Mouse (Mus musculus) gastrocnemius, postnatal 10 days (tissue): ENCODE measurements around the gene Zfp652. TPM values are rescaled to one million over a fixed set of nuclear protein-coding genes. Genes with fewer than 3 reads are reported as not detected.

Source experiments
- DNase-seq: peaks from one replicate; pipeline ENCODE4 v3.0.0; 2021; ENCODE audit warnings: mixed read lengths
- total RNA-seq, 2 experiments: library from RNA; stranded (reverse); gene quantifications; 2 replicates each; pipeline ENCODE4 v1.2.3; 2021

Gene Zfp652
- total RNA-seq, 2 experiments from 2014 or later, result 51.1 to 54.5 TPM

DNA sequence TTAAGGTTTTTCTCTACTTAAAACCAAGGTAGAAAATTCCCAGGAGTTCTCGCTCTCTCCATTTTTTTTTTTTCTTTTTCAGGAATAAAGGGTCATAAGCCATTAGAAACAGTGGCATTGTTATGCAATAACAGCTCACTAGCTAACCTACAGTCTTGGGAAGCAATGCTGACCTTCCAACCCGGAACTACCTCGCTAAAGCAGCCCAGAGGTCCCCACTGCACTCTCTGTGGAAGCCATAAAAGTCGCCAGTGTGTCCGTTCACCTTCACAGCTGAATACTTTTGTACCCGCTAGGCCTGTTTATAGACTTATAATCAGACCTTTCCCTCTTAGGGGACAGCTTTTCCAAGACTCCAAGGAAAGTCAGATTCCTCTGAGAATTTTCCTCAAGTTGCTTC, 55.8 kb downstream of the Zfp652 start:
- no peak for DNase-seq

DNA sequence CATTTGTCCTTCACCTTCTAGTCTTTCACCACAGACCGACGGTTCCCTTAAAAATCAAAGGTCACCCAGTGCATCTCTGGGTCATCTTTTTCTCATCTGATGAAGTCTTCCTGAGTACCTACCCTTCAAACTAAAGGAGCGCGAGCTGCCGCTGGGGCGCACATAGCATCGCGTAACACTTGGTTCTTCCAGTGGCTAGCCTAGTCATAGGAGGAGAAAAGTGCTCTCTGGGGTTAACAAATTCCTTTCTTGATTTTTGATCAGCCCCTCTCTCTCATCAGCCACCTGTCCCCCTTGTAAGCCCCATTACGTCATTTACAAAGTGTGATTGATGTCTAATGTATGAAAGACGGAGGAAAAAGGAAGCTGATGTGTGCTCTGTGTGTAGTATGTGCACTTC, 56.7 kb downstream of the Zfp652 start:
- no peak for DNase-seq

DNA sequence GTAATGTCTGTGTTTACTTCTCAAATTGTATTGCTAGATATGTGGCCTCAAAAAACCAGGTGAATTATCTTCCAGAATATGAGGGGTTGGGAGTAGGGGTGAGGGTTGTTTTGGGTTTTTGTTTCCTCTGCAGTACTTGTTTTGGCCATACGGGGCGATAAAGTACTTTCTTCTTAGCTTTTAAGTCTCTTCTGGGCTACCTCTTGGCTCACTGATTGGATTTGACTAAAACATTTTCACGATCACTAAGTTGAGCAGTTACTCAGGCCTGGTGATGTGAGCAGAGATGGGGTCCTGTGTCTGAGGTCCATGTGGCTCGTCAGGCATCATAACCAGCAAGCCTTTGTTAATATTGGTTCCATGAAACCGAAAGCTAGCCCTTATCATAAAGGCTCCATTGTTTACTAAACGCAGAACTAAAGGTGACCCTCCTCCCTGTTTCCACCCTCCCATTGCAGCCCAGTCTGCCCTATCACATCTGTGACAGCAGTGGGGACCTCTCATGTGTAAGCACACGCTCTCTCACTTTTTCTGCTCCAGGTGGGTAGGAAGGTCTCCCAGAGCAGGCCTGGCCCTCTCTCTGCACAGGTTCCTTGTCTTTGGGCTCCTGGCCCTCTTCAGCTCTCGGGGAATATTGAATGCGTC, 58.4 kb downstream of the Zfp652 start:
- DNase-seq, result no peak

DNA sequence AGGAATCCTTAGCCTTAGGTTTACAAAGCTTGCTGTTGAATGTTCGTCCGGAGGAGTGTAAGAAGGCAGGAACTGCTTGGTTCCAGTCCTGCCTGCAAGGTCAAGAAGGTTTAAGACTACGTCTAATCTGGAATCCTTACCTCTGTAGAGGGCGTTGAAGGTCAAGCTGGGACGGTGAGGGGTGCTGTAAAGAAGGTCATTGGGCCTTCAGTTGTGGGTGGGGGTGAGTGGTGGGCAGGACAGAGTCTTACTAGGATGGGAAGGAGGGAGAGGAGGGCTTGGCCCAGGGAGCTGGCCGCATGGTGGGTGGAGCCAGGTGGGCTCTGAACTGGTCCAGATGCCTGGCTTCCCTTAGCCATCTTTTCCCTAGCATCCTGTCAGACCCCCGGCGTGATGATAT, 59.2 kb downstream of the Zfp652 start:
- DNase-seq, result no peak

DNA sequence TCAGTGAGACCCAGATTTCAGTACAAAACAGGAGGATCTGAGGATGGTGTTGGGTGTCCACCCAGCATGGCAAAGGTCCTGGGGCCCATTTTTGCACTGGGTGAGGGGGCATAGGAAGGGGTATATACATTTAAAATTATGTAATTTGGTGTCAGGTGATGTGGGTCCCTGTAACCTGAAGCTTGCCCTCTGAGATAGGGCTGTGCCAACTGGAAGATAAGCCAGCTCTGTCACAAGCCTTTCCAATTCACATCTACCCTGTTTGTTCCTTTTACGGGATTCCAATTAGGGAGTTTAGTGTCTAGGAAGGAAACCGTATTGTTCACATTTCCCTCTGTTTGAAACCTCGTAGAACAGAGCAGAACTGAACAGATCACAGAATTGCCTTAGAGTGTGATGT, 60.8 kb downstream of the Zfp652 start:
- DNase-seq, result no peak

DNA sequence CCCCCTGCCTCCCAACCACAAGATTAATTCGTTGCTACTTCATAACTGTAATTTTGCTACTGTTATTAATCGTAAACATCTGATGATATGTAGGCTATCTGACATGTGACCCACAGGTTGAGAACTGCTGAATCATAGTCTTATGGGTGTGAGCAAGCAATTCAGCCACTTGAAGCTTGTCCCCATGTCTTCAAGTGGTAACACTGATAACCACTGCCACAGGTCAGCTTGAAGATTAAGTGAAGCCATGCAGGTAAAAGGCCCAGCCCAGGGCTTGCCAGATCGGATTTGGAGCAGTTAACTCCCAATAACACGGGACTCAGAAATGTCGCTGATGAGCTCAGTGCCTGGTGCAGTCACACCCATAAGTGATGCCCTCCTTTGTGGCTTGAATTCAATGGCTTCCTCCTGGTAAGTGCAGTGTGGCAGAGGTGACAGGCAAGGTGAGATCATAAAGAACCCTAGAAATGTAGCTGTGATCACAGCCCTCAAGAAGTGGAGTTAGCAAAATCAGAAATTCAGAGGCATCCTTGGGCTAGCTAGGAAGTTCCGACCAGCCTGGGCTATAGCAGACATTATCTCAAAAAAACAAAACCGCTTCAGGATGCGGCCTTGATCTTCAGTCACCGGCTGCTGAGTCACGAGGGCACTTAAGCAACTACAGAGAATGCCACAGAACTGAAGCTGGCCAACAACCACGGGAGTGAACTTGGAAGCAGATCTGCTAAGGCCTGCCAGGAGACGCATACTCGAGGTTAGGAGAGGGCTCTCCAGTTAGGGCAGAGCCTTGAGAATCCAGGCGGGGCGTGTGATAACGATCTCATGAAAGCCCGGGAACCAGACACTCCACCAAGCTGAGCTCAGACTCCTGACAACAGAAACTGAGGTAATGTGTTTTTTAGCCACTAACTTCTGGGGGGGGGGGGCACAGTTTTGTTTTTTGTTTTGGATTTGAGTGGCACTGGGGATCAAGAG, 65.1 kb downstream of the Zfp652 start:
- peak; percentile 40 for DNase-seq

DNA sequence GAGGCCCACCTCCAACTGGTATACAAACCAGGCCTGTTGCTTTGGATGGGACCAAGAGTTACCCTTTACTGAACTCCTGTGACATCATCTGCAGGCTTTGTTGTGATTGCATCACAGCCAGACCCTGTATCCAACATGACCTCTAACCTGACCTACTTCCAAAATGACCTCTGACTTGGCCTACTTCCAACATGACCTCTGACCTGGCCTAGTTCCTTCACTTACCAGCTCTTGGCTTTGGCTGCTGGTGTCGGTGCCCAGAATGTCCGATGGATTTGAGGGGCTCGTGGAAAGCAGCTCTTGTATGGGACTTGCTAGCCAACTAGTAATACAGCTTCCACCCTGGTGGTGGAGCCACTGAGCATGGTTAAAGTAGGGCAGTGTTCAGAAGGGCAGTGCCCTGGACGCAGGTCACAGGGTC, 66.4 kb downstream of the Zfp652 start:
- peak; percentile 24 for DNase-seq

DNA sequence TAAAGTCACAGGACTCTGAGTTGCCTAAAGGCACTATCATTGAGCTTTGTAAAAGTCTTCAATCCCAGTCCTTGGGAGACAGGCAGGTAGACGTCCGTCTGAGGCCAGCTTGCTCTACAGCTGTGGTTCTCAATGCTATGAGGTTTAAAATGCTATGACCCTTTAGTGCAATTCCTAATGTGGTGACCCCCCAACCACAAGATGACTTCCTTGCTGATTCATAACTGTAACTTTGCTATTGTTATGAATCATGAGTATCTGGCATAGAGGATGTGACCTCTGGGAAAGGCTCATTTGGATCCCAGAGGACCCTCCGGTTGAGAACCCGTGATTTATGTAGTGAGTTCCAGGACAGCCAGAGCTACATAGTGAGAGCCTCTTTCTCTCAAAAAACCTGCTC, 66.9 kb downstream of the Zfp652 start:
- DNase-seq, result no peak

DNA sequence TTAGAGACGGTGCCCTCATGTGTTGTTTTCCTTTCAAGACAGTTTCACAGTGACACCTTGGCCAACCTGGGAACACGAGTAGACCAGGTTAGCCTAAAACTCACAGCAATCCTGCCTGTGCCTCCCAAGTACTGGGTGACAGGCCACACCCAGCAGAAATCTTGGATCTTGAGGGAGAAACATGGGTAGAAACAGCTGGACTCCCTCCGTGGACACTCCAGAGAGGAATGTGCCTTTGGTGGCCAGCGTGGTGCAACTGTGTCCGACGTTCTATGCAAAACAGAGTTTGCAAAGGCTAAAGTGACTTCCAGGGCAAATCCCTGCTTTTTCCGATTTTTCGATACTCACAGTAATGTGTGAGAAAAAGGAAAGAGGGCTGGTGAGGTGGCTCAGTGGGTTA, 68.0 kb downstream of the Zfp652 start:
- DNase-seq, result no peak

DNA sequence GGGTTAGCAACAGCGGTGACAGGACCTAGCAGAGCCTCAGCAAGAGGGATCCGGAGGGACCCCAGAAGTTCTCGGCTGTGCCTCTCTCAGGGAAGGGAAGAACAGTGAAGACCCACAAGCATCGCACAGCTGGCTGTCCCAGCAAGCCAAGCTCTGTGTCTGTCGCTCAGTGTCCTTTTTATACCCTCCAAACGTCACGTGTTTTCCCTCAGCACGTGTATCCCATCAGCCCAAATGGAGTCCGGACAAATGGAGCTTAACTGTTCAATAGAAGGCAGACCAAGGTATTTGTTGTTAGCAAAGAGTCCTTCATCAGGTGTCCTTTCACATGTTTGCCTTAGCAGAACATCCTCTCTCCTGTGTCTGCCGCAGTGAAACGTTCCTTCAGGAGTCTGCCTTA, 69.1 kb downstream of the Zfp652 start:
- no peak for DNase-seq

DNA sequence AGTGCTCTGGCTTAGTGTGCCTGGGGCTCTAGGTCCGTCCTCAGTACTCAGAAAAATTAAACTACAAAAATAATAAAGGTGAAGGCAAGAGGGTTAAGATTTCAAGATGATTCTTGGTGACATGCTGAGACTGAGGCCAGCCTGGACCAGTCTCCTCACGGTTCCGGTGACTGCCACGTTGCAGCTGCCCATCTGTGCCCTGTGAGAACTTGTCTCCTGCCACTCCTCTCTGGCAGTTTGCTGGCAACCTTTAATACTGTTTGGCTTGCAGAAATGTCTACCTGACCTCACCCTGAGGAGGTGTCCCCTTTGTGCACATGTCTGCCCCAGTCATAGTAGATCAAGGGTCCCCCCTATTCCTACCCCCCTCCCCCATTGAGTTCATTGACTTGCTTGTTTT, 71.0 kb downstream of the Zfp652 start:
- DNase-seq, result no peak

DNA sequence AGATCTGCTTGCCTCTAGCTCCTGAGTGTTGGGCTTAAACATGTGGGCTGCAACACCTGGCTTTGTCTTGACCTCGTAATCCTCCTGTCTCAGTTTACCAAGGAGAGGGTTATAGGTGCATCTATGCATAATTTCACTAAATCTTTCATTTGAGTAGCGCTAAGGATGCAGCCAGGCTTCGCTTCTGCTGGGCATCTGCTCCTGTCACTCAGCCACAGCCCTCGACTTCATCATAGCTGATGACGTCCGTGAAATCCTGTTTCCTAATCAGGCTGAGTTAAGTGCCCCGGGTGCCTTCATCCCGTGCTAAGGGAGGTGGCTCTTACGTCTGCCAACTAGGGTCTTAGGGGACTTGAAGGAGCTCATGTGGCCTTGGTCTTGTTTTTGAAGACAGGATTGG, 71.5 kb downstream of the Zfp652 start:
- no peak for DNase-seq

DNA sequence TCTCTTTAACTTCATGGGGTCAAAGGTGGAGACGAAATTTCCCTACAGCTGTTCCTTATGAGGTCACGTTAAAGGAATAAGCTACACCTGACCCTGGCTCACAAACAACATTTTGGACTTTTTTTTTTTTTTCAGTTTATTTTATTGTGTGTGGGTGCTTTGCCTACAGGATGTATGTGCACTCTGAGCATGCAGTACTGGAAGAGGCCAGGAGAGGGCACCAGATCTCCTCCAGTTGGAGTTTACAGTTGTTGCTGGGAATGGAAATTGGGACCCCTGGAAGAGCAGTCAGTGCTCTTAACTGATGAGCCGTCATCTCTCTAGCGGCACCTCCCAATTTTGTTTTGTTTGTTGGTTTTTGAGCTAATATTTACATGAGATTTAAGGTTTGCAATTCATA, 73.2 kb downstream of the Zfp652 start:
- DNase-seq, result no peak

DNA sequence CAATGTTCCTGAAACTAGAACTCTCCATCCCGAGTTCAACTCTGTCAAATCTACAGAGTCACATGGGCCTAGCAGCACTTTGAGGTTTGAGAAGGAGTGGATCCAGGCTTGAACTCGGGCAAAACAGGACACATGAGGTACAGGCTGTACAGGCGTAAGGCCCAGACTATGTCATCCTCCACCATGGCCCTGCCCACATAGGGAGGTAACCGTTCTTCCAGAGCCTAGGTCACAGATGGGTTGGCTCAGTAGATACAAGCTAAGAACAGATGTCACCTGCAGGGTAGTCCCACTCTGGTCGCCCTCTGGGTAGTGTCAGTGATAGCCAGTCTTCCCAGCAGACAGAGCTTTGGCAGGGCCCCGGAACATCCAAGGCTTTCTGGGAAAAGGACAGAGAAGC, 74.0 kb downstream of the Zfp652 start:
- DNase-seq, result no peak

DNA sequence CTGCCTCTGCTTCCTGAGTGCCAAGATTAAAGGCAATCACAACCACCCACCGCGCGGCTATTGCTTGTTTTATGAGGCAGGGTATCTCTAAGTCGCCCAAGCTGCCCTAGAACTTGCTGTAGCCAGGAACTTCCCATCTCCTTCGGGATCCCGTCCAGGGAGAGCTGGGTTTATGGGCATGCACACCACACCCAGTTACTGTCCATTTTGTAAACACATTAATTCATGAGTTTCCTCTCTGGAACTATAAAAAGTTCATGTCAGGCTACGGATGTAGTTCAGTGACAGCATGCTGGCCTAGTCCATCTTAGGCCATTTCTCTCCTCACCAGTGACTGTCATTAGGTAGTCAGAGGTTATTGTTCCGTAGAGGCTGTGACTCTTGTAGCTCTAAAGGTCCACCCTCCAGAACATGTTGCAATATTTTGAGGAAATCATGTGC, 77.0 kb downstream of the Zfp652 start:
- DNase-seq, result no peak

DNA sequence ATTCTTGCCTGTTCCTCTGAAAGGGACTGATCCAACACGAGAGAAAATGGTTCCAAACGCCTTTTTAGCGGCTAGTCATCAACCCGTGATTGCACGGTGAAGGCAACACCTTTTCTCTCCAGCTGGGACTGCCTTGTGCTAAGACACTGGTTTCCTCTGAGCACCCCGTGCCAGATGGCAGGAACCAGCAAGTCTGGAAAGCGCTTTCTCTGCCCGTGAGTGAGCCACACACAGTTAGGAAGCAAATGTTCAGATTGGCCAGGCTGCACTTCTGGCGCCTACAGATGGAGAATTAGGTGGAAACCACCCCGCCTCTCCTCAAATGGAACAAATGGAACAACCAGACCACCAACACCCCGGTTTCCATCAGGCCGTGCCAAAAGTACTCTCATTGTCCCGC, 79.3 kb downstream of the Zfp652 start:
- DNase-seq, result no peak

DNA sequence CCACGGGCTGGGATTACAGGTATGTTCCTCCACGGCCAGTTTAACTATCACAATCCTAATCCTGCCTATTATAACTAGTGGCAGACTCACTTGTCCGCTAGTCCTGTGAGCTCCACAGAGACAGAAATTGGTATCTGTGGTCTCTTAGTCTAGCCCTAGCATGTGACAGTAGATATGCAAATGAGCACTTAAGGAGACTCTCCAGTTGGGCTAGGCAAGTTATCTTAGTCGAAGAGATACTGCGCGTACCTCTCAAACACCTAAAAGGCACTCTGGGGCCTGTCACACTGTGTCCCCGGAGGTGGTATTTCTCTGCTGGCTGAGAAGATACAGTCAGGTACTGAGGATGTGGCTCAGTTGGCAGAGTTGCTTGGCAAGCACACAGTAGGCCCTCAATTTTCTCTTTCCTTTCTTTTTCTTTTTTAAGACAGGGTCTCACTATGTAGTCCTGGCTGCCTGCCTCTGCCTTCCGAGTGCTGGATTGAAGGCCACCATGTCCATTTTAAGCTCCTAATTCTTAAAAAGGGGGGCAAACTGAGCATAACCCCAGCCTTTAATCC, 80.6 kb downstream of the Zfp652 start:
- DNase-seq, result no peak

DNA sequence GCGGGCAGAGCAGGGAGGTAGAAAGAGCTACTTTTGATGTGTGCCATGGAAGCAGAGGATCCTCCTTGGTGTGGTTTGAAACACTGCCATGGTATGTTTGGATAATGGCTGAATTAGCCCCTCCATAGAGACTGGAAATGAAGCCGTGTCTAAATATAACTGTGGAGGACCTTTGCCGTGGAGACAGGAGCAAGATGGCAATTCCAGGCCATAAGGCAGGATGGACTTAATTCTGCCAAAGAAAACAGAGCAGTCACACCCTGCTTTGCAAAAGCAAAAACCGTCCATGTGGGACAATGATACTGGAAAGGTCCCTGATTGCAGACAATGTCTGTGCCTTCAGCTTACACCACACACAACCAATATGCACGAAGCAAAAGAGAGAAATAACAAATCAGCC, 81.7 kb downstream of the Zfp652 start:
- DNase-seq, result no peak

DNA sequence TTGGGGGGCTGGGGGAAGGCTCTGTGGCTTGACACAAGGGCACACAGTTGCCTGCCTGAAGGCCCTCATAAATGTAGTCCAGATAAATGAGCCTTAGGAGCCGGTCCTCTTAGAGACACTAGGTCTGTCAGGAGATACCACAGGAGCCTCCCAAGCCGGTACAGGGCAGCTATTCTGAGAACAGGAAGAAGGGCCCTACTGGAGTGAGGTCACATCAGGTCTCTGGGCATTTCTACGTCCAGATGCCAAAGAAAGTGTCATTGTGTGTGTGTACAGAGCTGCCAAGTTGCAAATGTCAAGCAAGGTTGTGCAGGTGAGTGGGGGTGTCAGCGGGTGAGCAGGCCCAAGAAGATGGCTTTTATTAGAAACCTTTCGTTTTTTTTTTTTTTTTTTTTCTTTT, 83.1 kb downstream of the Zfp652 start:
- no peak for DNase-seq

DNA sequence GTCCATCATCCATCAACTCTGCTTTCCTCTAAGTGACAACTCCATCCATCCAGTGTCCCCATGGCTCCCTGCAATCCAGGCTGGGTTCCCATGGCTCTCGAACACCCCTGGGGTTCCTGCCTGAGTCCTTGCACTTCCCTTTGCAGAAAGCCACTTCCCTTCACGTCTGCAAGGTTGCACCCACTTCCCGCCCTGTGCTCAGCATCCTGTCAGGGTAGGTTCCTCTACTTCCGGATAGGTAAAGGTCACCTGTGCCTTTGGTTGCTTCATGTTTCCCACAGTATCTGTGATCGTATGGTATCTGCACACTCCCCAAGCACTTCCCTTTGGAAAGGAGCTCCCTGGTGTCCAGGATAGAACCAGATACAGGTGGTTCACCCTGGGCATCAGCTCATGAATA, 92.5 kb downstream of the Zfp652 start:
- DNase-seq, result no peak

DNA sequence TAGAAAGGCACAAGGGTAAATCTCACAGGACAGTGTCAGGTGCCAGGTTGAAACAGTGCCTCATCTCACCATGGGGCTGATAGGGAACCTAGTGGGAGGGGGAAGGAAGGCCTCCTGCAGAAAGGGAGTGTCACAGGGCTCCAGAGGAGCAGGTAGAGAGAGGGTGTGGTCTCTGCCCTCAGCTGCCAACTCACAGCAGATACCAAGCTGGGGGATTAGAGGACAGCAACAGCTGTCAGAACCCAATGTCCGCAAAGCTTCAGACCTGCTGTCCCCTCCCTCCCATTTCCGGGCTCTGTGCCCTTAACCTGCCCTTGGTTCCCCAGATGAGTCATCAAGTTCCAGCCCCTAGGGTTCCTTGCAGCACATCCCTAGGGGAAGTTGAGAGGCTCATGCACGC, 93.1 kb downstream of the Zfp652 start:
- DNase-seq, result no peak

DNA sequence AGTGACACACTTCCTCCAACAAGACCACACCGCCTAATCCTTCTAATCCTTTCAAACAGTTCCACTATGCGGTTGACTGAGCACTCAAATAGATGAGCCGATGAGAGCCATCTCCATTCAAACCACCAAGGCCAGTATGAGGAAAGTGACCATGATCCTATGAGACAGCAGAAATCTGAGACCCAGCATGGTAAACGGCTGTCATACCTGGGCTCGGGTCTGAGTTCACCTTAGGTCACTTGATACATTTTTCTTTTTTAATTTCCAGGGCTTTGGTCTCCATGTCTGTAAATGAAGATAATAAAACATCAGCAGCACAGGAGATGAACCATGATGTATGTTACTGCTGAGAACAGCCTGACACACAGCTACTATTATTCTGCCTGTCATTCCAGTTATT, 95.4 kb downstream of the Zfp652 start:
- DNase-seq, result no peak

DNA sequence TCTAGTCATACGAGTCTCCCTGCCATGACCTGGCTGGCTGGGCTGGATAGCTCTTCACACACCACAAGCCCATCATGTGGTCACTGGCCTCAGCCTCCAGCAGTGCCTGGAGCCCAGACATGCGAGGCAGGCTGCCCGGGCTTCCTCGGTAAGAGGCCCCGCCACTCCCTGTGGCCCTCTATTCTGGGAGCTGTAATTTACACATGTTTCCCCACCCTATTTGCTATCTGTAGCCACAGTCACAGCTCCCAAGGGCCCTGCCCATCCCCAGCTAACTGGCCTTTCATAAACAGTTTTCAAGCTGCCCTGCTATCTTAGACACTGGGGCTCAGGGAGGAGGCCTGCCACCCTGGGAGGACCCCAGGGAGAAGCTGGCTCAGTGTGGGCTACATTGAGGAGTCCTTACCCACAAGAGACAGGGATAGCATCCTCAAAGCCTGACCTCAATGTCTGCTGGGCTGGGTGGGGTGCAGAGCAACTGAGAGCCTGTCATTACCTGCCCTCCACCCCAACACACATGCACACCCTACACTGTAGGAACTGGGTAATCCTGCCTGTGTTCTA, 96.1 kb downstream of the Zfp652 start:
- DNase-seq, result no peak
